Mouse (Mus musculus): Measurements from ENCODE around the gene Ms4a10.

DNA sequence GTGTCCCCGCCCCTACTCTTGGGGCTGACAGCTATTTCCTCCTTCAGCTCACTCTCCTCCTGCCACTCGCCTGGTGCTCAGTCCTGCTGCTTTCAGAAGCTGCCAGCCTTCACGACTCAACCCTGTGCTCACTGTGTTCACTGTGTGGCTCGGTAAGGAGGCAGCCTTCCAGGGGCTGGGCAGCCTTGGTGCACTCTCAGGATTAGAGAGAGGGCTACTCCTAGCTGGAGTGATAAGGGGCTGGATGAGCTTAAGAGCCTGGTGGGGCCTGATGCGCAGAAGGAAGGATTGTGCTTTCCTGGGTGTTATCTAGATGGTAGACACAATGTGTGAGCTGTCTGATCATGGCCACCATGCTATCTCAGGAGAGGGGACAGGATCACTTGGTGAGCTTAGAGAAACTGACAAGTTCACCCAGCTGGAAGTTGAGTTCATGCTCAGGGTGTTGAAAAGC lies 37.3 kb downstream of the Ms4a10 start, which contains the start of gene Ptgdr2:
- TF ChIP-seq POLR2AphosphoS5 (IDR thresholded peaks at IDR 0.05; ENCODE audit: borderline replicate concordance, low read depth, low read length): no peak
- 0 out of 2 replicates have a peak, but pooled peaks have one; percentile 35 for TF ChIP-seq TCF12 (IDR thresholded peaks at IDR 0.05; ENCODE audit: low read depth, low read length)
- TF ChIP-seq CTCF (IDR thresholded peaks at IDR 0.05 in 2 of 3, conservative IDR thresholded peaks at IDR 0.05 in 1 of 3; ENCODE audit: control insufficient read depth in 1 of 3, insufficient read depth in 1 of 3, low read depth in 2 of 3, low read length in 3 of 3, poor library complexity in 1 of 3, severe bottlenecking in 1 of 3): no peak
- TF ChIP-seq GATA1 (IDR thresholded peaks at IDR 0.05; ENCODE audit: low read depth, low read length): peak; percentile 75
- no peak for TF ChIP-seq RAD21 (IDR thresholded peaks at IDR 0.05; ENCODE audit: low read depth, low read length)
- no peak for TF ChIP-seq POLR2A (IDR thresholded peaks at IDR 0.05; ENCODE audit: control insufficient read depth in 1 of 2, insufficient read depth in 1 of 2, low read depth in 1 of 2, low read length in 2 of 2, poor library complexity in 1 of 2)
- TF ChIP-seq KAT2A (conservative IDR thresholded peaks at IDR 0.05; ENCODE audit: low read depth, low read length): no peak
- no peak for TF ChIP-seq ZC3H11A (IDR thresholded peaks at IDR 0.05; ENCODE audit: low read depth, low read length)
- TF ChIP-seq ELF1 (IDR thresholded peaks at IDR 0.05; ENCODE audit: low read depth, low read length): no peak
- 0 out of 2 replicates have a peak, but pooled peaks have one; percentile 20 for TF ChIP-seq TAL1 (IDR thresholded peaks at IDR 0.05; ENCODE audit: low read length)
